Mouse (Mus musculus) CD4-positive, CD25-positive, alpha-beta regulatory T cell, adult 4 months (primary cell): ENCODE data around the gene Tyw1. TPM values are rescaled to one million over a fixed set of nuclear protein-coding genes. Genes with fewer than 3 reads are reported as not detected.
"Not testable (repeated sequence)": the region's sequence is repeated elsewhere in the genome, so short reads cannot be mapped to it uniquely, and the experiment has no call there.

Experiments
- ATAC-seq: one replicate; pipeline ENCODE4 v1.8.0; 2017
- polyA plus RNA-seq, 2 experiments: library from polyadenylated mRNA; unstranded; fragments of 100-300 nt; shearing (Covaris generic); gene quantifications; one replicate each; pipeline ENCODE4 v1.2.1; 2017

Tyw1 gene
- 10 to 100 TPM; 22.1 to 44.6 TPM for polyA plus RNA-seq

DNA sequence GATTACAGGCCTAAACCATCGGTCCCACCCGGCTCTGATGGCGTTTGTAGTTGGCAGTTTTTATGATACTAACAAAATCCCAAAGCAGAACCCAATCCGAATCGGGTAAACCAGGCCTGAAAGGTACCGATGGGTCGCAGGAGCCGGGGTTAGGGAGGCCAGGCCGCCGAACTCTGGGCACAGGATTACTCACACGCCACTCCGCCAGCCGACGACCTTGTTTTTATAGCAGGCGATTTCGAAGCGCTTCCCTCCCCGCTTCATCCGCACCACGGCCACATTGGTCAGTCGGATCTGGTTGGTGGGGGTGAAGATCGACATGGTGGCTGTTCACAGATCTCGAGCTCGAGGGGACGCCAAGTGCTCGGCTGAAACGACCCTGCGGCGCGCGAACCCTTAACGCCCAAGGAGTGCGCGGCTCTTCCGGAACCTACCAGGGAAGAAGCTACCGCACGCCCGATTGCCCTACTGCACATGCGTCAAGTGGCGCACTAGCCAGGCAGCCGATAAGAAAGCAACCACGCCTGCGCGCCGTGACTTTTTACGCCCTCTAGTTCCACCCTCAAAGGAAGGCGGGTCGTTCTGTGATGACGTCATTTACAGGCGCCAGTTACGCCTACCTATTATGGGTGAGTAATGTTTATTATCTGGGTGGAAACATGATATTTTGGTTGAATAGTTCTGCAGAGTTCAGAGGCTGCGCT lies at the start of gene Tyw1, which contains the start of gene Sbds:
Tyw1 (plus strand) TSS at position 603 of the 704 bp plus-strand sequence.
Sbds (minus strand) TSS at position 514 of the 704 bp plus-strand sequence.
- peak; percentile 74 for ATAC-seq

DNA sequence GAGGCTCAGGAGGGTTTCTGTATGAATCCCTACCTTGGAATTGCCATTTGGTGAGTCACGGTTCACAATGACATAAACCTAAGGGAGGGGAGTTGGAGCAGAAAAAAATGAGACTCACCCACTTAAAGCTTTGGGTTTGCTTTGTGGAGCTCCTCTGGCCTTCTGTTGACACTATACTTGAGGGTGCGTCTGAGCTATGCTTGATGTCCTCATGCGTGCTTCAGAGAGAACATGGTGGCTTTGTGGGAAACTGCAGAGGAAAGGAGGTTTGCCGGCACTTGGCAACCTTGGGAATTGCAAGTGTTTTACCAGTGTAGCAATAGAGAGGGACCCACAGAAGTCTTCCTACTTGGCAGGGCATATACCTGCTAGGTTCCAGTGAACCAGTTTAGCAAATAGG lies 48.1 kb upstream of the Tyw1 start:
- ATAC-seq: no peak

DNA sequence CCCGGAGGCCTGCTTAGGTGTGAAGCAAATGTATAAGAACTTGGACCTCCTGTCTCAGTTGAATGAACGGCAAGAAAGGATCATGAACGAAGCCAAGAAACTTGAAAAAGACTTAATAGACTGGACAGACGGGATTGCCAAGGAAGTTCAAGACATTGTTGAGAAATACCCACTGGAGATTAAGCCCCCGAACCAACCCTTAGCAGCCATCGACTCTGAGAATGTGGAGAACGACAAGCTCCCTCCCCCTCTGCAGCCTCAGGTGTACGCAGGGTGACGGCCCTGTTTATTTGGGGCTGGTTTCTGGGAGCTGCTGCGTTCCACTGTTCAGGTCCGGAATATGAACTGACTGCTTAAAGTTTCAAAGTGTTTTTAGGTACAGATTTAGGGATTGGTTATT lies 42.5 kb upstream of the Tyw1 start:
- ATAC-seq: no peak

DNA sequence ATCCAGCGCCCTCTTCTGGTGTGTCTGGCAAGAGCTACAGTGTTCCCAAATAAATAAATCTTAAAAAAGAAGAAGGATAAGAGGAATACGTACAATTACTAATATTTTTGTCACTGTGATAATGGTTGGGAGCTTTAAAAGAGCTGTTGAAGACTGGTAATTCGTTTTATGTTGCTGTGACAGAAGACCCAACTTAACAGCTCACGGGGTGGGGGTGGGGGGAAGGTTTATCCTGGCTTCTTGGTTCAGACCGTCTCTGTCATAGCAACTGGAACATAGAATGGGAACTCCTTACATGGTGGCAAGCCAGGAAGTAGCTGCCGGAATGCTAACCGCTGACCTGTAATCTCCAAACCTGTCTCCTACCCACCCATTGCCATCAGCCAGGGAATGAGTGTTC lies 38.6 kb upstream of the Tyw1 start, which contains the start of gene Tmem248:
Tmem248 (plus strand) TSS at position 301 of the 400 bp plus-strand sequence.
- ATAC-seq: no peak

DNA sequence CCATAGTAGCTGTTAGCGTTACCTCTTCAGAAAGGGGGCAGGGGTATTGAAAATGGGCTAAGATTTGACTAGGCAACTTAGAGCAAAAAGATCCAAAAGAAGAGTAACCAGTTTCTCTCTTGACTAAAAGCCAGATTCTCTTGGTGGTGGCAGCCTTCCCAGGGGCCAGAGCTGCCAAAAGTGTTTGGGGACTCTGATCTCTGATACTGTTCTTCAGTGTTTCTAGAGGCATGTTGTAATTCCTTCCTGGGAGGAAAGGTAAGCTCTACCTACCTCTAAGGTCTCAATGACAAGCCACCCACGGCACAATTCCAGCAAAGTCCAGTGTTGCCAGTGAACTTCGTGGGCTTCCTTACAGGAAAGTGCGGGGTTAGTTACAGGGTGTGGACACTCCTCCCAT lies 38.0 kb upstream of the Tyw1 start:
- ATAC-seq: no peak

DNA sequence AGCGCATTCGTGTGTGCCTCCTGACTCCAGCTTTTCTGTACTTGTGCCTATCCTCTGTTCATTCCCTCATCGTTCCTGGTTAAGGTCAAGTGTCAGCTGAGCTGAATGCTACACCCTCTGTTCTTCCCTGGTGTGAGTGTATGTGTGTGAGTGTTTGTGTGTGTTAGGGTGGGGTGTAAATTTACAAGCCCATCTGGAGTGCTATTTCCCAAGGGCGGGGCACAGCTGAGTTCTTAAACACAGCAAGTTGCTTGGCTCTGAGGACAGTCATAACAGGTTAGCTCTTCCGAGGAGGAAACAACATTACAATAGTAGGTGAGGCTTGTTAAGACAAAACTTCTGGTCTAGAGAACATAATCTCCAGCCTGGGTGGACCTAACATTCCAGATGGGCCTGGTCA lies 37.1 kb upstream of the Tyw1 start:
- no peak for ATAC-seq

DNA sequence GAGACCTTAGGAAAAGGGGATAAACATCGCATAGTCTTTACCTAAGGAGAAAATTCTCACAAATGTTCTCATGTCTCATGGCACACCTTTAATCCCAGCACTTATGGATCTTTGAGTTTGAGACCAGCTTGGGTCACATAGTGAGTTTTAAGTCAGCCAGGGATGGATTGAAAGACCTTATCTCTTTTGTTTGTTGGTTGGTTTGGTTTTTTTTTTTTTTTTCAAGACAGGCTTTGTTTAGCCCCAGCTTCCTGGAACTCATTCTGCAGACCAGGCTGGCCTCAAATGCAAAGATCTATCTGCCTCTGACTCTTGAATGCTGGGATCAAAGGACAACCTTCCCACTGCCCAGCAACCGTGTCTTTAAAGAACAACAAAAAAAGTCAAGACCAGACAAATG lies 34.1 kb upstream of the Tyw1 start:
- no peak for ATAC-seq

DNA sequence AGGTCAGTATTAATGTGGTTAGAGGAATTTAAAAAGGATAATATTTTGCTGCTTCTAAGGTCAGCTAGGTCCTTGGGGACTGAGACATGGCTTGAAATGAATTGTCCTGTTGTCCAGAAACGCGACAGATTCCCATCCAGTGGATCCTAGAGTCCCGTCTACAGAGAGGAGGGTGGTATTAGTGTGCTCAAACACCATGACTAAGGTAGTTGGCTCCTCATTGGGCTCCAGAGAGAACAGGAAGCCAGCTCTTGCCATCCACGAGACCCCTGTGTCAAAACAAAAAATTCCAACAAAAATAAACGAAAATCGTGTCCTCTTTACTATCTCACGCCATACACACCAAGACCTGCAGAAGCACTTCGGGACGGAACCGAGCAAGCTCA lies 33.7 kb upstream of the Tyw1 start:
- peak; percentile 24 for ATAC-seq

DNA sequence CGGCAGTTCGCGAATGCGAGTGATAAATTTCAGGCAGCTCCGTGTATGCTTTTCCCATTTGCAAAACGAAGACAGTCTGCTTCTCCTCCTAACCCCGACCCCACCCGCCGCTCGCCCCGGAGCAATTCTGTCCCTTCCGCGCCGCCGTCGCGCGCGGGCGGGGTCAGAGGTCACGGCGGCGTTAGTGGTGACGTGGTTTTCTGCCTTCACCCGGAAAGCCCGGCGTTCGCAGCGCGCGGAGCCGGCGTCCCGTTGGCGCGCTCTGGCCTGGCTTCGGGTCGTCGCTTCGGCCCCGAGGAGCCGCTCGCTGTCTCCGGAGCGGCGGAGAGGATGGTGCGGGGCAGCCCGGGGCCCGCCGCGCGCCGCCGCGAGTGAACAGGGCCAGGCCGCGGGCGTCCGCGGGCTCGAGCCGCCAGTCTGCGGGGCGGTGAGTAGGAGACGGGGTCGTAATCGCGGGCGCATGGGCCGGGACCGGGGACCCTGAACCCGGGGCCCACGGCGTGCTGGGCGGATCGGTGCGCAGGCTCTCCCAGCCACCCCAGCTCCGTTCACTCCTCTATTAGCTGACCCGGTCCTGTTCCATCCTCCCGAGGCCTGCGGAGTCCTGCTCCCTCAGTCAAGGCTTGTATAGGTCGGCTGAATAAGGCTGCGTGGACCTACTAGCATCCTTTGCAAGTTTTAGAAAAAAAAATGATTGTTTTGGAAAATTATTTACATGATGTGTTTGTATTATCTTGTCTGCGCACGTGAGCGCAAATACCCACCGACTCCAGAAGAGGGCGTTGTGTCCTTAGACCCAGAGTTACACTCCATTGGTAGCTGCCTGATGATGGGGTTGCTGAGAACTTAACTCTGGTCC lies 33.0 kb upstream of the Tyw1 start:
- ATAC-seq: peak; percentile 92

DNA sequence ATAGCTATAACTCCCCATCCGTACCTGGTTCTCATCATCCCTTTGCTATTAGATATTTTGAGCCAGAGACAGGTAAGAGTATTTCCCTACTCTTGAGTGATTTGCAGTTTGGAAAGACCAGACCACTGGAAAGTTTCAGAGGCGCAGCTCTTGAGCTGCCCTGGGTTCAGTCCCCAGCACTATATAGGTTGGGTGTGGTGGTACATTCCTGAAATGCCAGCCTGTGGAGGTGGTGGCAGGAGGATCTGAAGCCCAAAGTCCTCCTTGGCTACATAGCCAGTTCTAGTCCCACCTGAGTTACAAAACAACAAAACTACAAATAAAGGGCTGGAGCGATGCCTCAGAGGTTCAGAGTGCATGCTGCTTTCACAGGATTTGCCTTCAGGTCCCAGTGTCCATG lies 28.6 kb upstream of the Tyw1 start:
- ATAC-seq: no peak

DNA sequence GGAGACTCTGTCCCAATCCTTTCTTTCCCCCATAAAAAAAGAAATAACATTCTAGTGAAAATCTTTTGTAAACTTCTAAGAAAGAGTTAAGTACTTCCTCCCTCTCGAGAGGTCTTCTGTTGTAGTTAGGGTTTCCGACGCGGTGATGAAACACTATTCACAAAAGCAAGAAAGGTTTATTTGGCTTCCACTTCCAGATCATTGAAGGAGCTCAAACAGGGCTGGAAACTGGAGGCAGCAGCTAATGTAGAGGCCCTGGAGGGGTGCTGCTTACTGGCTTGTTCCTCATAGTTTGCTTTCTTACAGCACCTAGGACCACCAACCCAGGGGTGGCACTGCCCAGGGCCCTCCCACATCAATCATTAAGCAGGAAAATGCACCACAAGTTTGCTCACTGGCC lies 27.3 kb upstream of the Tyw1 start:
- ATAC-seq: no peak

DNA sequence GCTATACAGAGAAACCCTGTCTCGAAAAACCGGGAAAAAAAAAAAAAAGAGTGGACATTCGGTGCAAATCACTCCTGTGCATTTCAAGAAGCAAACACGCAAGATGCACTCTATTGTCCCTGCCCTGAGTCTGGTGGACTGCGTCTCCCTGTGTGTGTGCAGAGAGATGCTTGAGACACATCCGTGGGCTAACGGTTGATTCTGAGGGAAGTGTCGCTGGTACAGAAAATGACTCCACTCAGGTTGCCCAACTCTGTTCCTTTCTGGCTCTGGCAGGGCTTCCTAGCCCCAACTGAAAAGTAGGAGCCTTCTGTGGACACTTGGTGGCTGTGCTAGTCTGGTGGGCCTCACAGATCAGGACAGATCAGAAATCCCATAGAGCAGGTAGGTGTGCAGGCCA lies 19.1 kb upstream of the Tyw1 start:
- no peak for ATAC-seq

DNA sequence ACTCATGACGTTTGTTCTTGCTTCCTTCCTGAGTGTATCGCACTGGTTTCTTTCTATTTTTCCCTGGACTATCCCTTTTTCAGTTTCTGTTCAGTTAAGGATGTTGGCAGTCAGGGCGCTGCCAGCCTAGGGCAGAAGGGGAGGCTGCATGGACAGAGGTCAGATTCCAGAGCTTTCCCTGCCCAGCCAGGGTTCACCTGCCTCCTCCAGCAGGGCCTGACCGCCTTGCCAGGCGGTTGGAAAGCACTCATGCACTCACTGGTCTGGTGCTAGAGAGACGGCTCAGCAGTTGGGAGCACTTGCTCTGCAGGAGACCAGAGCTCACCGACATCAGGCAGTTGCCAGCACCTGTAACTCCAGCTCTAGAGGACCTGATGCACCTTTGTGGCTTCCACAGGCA lies 16.2 kb upstream of the Tyw1 start:
- no peak for ATAC-seq

DNA sequence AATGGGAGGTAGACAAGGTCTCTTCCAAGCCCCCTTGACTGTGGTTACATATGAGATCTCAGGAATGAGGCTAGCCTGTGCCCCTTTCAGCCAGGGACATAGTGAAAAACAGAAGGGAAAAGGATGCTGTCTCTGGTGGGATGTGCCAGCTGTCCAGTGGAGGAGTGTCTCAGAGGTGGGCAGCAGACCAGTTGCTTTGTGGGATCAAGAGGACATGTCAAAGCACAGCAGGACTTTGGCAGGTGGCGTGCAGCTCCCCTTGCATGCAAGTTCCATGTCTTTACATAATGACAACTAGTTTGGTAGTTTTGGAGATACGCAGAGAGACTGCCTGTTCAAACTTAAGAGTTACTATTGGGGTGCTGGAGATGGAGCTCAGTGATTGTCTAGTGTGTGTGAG lies 15.6 kb upstream of the Tyw1 start:
- no peak for ATAC-seq

DNA sequence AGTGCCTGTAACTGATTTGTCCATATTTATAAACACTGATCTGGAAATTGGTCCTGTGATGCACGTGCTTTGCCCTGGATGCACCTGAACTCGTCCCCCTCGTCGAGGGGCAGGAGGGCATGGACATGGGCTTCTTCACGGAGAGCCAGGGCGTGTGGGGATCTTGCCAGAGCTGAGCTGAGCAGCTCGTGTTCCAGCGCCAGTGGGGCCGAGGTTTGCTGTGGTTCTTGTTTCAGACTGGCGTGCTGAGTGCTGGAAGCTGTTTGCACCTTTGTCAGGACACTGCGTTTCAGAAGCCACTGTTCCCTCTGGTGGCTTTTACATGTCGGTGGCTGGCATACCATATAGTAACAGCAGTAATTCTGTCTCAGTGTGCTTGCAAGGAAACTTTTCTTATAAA lies 14.0 kb upstream of the Tyw1 start:
- no peak for ATAC-seq

DNA sequence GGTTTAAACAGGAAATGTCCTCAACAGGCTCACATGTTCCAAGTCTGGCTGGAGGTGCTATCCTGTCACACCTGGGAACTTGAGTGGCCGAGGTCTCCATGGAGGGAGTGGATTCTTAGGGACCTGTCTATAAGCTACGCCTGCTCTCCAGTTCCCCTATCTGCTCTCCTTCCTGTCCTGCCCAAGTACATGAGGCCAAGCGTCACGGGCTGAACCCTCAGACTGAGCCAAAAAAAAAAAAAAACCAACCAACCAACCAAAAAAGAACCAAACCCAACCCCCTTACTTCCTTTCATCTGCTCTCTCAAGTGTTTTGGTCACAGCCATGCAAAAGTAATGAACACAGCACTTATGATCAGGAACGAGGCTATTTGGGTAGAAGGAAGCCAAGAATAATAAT lies 7.6 kb upstream of the Tyw1 start:
- no peak for ATAC-seq

DNA sequence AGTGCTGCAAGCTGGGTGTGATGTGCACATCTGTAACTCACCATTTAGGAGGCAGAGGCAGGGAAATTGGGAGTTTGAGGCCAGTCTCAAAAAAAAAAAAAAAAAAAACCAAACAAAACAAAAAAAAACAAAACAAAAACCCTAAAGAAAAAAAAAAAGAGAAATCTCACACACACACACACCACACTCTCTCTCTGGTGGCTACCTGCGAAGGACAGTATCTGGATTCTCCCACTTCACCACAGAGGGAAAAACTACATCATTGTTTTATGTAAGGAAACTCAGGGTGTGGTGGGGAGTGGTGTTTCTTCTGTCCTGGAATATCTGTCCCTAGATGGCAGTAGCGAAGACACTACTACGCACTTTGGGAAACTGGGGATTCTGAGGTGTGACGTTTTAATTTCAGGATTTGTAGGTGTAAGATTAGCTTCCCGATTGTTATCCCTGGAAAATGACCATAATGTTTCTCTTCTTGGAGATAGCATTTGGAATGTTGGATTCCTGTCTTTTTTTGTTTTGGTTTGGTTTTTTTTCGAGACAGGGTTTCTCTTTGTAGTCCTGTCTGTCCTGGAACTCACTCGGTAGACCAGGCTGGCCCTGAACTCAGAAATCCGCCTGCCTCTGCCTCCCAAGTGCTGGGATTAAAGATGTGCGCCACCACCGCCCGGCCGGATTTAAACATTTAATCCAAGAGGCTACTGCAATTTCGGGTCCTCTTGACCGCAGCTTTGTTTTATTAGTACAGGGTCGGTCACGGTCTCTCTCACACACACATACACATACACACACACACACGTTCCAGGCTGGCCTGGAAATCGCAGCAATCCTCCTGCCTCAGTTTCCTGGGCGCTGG lies 1.0 kb upstream of the Tyw1 start:
- ATAC-seq: no peak

DNA sequence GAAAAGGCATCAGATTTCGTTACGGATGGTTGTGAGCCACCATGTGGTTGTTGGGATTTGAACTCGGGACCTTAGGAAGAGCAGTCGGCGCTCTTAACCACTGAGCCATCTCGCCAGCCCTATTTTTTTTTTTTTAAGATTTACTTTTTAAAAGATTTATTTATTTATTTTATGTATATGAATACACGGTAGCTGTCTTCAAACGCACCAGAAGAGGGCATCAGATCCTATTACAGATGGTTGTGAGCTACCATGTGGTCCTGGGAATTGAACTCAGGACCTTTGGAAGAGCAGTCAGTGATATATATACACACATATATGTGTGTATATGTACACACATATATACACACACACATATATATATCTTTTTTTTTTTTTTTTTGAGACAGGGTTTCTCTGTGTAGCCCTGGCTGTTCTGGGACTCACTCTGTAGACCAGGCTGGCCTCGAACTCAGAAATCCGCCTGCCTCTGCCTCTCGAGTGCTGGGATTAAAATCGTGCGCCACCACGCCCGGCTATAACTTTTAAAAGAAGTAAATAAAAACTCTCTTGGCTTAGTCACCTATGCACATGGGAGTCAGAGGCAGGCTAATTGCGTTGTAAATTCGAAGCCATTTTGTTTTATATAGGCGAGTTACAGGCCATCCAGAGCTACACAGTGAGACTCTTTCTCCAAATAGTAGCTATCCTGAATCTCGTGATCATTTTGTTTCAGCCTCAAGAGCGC lies 543 bp downstream of the Tyw1 start:
- not testable (repeated sequence) for ATAC-seq

DNA sequence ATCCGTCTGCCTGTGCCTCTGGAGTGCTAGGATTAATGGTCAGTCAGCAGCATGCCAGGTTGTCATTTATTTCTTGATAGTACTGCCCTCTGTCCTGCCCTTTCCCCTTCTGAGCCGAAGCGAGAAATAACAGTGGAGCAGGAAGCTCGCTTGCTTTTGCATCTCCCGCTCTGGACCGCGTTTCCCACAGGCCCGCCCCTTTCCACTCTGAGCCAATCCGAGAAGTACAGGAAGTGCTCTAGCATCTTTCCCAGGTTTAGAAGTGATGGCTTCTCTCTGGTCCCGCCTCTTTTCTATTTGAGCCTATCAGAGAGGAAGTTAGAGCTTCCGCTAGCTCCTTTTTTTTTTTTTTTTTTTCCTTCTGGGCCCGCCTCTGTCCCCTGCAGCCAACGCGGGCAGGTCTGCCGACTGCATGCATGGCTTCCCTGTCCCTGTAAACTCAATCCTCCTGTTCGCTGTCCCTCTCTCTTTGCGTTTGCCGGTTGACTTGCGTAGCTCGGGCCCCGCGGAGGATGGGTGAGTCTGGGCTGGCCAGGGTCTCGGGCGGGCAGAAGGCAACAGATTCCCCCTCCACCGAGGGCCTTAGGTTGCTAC lies 1.4 kb downstream of the Tyw1 start:
- ATAC-seq: peak; percentile 87

DNA sequence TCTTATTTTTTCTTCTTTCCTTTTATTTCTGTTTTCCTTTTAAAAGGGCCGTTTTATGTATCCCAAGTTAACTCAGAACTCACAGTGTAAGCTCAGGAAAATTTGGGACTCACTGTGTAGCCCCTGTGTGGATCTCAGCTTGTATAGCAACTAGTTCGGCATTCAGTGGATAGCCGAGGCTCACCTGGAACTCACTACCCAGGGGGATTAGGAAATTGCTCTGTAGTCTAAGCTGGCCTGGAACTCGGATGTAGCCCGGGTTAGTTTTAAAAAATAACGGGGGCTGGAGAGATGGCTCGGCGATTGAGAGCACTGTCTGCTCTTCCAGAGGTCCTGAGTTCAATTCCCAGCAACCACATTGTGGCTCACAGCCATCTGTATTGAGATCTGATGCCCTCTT lies 1.9 kb downstream of the Tyw1 start:
- no peak for ATAC-seq

DNA sequence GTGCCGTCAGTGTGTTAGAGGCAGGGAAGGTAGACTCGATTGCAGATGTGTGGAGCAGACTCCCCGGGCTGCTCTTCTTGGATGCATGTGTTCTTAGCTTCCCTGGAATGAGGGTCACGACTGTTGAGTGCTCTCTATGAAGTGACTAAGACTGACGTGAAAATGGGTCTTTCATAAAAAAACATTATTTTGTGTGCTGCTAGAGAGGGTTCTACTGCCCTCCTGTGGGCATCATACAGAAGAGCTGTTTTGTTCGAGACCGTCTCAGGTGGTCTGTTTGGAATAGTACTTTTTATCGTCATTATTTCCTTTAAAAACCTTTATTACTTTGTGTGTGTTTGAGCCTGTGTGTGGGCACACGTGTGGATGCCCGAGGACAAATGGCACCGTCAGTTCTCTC lies 8.0 kb downstream of the Tyw1 start:
- ATAC-seq: no peak

DNA sequence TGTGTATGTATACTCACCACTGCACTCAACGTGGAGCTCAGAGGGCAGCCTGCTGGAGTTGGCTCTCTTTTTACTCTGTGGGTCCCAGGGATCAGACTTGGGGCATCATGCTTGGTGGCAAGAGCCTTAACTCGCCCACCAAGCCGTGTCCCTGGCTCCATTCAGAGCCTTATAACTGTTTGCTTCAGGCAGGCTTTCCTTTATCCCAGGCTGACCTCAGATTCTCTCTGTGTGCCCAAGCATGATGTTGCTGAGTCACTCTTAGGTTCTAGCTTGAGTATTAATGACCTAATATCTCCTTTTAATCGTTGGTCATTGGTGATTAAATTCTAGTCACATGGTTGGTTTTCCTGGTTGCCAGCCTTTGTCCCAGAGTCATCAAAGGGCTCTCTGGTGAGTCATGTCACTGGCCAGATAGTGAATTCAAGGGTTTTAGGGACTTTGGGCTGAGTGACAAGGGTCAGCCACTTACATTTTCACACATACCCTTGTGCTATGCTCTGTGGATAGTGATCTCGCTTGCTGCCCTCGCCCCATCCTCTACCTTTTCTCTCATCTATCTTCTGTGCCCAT lies 9.1 kb downstream of the Tyw1 start:
- no peak for ATAC-seq
